In the genomic region with DNA sequence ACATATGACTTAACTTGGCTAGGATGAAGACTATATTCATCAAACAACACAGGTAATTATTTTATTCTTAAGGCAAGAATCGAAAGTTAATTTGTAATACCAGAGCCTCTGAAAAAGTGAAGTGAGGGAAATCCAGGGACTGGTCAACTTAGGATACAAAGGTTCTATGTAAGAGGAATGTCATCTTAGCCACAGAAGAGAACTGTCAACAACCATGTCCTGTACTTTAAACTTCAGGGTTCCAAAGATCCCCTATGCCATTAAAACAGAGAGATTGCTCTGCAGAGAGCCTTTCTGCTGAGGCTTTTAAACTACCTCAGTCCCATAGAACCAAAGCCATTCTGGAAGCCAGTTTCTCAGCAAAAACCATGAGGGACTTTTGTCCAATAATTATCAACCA, we compare ENCODE assay signal across 30 mouse cellular contexts.
"Had no signal": no experiment of that assay in that cellular context is flagged by ENCODE, and none has a peak within 500 bp of the region (broad histone marks: within the 10 kb centered on the region; RNA-seq: fewer than 3 reads in every experiment).

No protein-coding gene starts in this region.

- H3K4me1 ChIP-seq: limb, embryonic 10.5 days; limb, embryonic 12.5 days; limb, embryonic 13.5 days; limb, embryonic 15.5 days; liver, embryonic 13.5 days; liver, embryonic 15.5 days; lung, embryonic 15.5 days; megakaryocyte, embryonic 14.5 days; midbrain, embryonic 10.5 days; midbrain, embryonic 12.5 days; midbrain, embryonic 13.5 days; midbrain, embryonic 15.5 days; neural tube, embryonic 12.5 days had no signal

- H3K36me3 ChIP-seq: liver, embryonic 13.5 days; liver, embryonic 15.5 days; lung, embryonic 15.5 days; midbrain, embryonic 15.5 days; neural tube, embryonic 12.5 days had no signal

- H3K9ac ChIP-seq: limb, embryonic 12.5 days; limb, embryonic 13.5 days; limb, embryonic 15.5 days; liver, embryonic 13.5 days; liver, embryonic 14.5 days; liver, embryonic 15.5 days; lung, embryonic 14.5 days; lung, embryonic 15.5 days; midbrain, embryonic 12.5 days; midbrain, embryonic 13.5 days; midbrain, embryonic 15.5 days; neural tube, embryonic 12.5 days had no signal

- H3K27me3 ChIP-seq: limb, embryonic 12.5 days; limb, embryonic 13.5 days; limb, embryonic 15.5 days; liver, embryonic 13.5 days; liver, embryonic 15.5 days; lung, embryonic 15.5 days; megakaryocyte, embryonic 14.5 days; midbrain, embryonic 12.5 days; midbrain, embryonic 13.5 days; midbrain, embryonic 15.5 days; neural tube, embryonic 12.5 days had no signal

- H3K27ac ChIP-seq: left cerebral cortex, adult 2 months; limb, embryonic 10.5 days; limb, embryonic 12.5 days; limb, embryonic 13.5 days; limb, embryonic 15.5 days; liver, embryonic 13.5 days; liver, embryonic 14.5 days; liver, embryonic 15.5 days; lung, embryonic 15.5 days; macrophage; midbrain, embryonic 10.5 days; midbrain, embryonic 12.5 days; midbrain, embryonic 13.5 days; midbrain, embryonic 15.5 days; neural tube, embryonic 12.5 days had no signal

- DNase-seq: layer of hippocampus, postnatal 36 days; left cerebral cortex, postnatal 4 days; liver, embryonic 13.5 days; lung, adult 18-20 months; lung, adult 2 months; lung, embryonic 14.5 days; lung, postnatal 10 days; lung, postnatal 14 days; lung, postnatal 36 days; lung, postnatal 4 days; midbrain, embryonic 14.5 days had no signal

- H3K9me3 ChIP-seq: limb, embryonic 10.5 days; limb, embryonic 12.5 days; limb, embryonic 13.5 days; limb, embryonic 15.5 days; liver, embryonic 13.5 days; liver, embryonic 15.5 days; lung, embryonic 15.5 days; midbrain, embryonic 10.5 days; midbrain, embryonic 12.5 days; midbrain, embryonic 13.5 days; midbrain, embryonic 15.5 days; neural tube, embryonic 12.5 days had no signal

- H3K4me2 ChIP-seq: limb, embryonic 12.5 days; limb, embryonic 13.5 days; limb, embryonic 15.5 days; liver, embryonic 13.5 days; liver, embryonic 15.5 days; lung, embryonic 14.5 days; lung, embryonic 15.5 days; midbrain, embryonic 11.5 days; midbrain, embryonic 12.5 days; midbrain, embryonic 13.5 days; midbrain, embryonic 15.5 days; neural tube, embryonic 12.5 days had no signal

- ATAC-seq: lung, postnatal 0 days; midbrain, embryonic 13.5 days; midbrain, embryonic 15.5 days; midbrain, embryonic 16.5 days had no signal

- H3K4me3 ChIP-seq: left cerebral cortex, adult 2 months; limb, embryonic 10.5 days; limb, embryonic 12.5 days; limb, embryonic 13.5 days; limb, embryonic 15.5 days; liver, embryonic 13.5 days; liver, embryonic 15.5 days; lung, embryonic 15.5 days; megakaryocyte, embryonic 14.5 days; midbrain, embryonic 10.5 days; midbrain, embryonic 12.5 days; midbrain, embryonic 13.5 days; midbrain, embryonic 15.5 days; myocyte; neural tube, embryonic 12.5 days had no signal
